Mouse (Mus musculus) spleen, adult 2 months (tissue): Measurements from ENCODE around the gene Gstp1. TPM values are rescaled to one million over a fixed set of nuclear protein-coding genes. Genes with fewer than 3 reads are reported as not detected.

Source experiments
- DNase-seq, 2 experiments: peaks; one replicate each; pipeline versions ENCODE4 v3.0.0 to v3.0.0-alpha.2; 2012 to 2021; ENCODE audit warnings: low spot score in 2 of 2, low read depth in 1 of 2
- H3K27ac ChIP-seq: fragments of 200-500 bp; 2 replicates; pipeline ENCODE4 v1.5.1; 2012; ENCODE audit warnings: low read length, inconsistent platforms; ENCODE audit not compliant: insufficient read depth
- H3K27me3 ChIP-seq: fragments of 200-500 bp; 2 replicates; pipeline ENCODE4 v1.6.1; 2012; ENCODE audit warnings: mild to moderate bottlenecking, moderate library complexity, low read length, inconsistent platforms; ENCODE audit not compliant: control insufficient read depth, insufficient read depth
- H3K36me3 ChIP-seq: fragments of 200-500 bp; 2 replicates; pipeline ENCODE4 v1.6.1; 2012; ENCODE audit warnings: mild to moderate bottlenecking, low read length, inconsistent platforms; ENCODE audit not compliant: control insufficient read depth, insufficient read depth
- H3K4me1 ChIP-seq: fragments of 200-500 bp; 2 replicates; pipeline ENCODE4 v1.6.1; 2011; ENCODE audit warnings: inconsistent platforms; ENCODE audit not compliant: control insufficient read depth, insufficient read depth, insufficient read length
- H3K4me3 ChIP-seq: fragments of 200-500 bp; 2 replicates; pipeline ENCODE4 v1.5.1; 2011; ENCODE audit warnings: mild to moderate bottlenecking, inconsistent platforms; ENCODE audit not compliant: insufficient read depth, insufficient read length; ENCODE audit errors: extremely low read depth
- CTCF ChIP-seq: fragments of 200-500 bp; IDR thresholded peaks from 2 replicates; pipeline ENCODE4 v1.5.1; 2011; ENCODE audit warnings: mild to moderate bottlenecking, inconsistent platforms; ENCODE audit not compliant: insufficient read depth, insufficient read length, insufficient replicate concordance; ENCODE audit errors: extremely low read depth
- POLR2A ChIP-seq: fragments of 200-500 bp; IDR thresholded peaks from 2 replicates; pipeline ENCODE4 v1.6.1; 2011; ENCODE audit warnings: low read depth, low read length, inconsistent platforms
- WGBS: fragments of 180-500 bp; shearing (Covaris S2); methylation state at CpG from one replicate; pipeline ENCODE4 v1.1.7; 2018; 5-methylcytosine and 5-hydroxymethylcytosine counted together
- polyA plus RNA-seq: library from polyadenylated mRNA; depleted of rRNA; stranded (reverse); fragments of >200 nt; gene quantifications from 2 replicates; pipeline ENCODE4 v1.2.3, GENCODE M21; 2012; rRNA removed

Gene Gstp1
- polyA plus RNA-seq: 179 and 335 TPM in 2 replicates

DNA sequence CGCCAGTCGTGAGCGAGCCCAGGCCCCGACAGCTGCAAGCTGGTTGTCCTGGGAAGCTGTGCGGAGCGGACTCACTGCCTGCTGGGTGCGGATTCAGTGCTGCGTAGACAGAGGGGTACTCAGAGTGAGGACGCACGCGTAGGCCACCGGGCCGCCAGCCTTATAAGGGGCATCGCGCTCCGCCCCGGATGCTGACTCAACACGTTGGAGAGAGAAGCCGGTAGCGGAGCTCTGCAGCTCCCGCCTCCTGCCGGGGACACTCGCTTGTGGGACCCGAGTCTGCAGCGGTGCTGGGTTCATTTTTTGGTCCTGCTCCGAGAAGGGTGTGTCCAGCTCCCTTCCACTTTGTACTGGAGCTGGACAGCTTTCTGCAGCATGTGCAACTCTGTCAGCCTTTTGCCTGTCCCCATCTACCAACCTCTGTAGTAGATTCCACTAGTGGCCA is at the start of gene Gstp1:
Gene Gstp1, minus strand, starts transcription at position 198 of the 445 bp plus-strand sequence.
- H3K27me3 ChIP-seq: no peaks in the 10 kb centered on the region
- H3K36me3 ChIP-seq: no peaks in the 10 kb centered on the region; the same call in 1 of the 2 replicates
- no peaks in the 10 kb centered on the region; the same call in 1 of the 2 replicates for H3K4me1 ChIP-seq
- WGBS: 1% methylated on average over 26 of the region's 26 CpGs
- TF ChIP-seq CTCF: no peak
- peak; percentile 77 for TF ChIP-seq POLR2A
- peak within 1 kb of the TSS; percentile 73 for H3K27ac ChIP-seq
- DNase-seq: peak; percentile 55 to 86
- peak within 1 kb of the TSS; percentile 97 for H3K4me3 ChIP-seq

DNA sequence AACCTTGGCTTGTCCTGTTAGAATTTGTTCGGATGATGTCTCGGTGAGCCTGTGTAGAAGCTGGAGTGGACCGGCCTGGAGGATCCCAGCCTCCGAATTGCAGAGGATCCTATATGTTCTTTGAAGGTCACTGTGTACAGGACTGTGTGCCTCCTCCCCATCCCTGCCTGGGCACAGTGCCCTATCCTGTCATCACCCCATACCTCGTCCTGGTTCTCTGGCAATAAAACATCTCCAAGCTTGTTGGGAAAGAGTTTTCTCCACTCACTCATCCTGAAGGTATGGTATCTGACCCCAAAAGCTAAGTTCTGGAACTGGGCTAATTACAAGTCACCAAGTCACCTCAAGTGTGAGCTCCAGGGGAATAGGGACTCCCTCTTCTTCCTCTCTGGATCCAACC is 49.3 kb upstream of the Gstp1 start:
- Histone ChIP-seq H3K27me3 (no peaks in the 10 kb centered on the region), H3K4me1 (no peaks in the 10 kb centered on the region)
- 89% methylated on average over 5 of the region's 5 CpGs for WGBS

GRCm38 (mm10) chr19:4086156-4086555 is 48.4 kb upstream of the Gstp1 start:
- no peaks in the 10 kb centered on the region for H3K36me3 ChIP-seq
- H3K27ac ChIP-seq: no peak overlapping the region
- no peaks in the 10 kb centered on the region for H3K27me3 ChIP-seq
- H3K4me3 ChIP-seq: no peak overlapping the region
- DNase-seq: no peak
- TF ChIP-seq POLR2A: no peak
- TF ChIP-seq CTCF: no peak
- WGBS: 93% methylated on average over 15 of the region's 15 CpGs
- H3K4me1 ChIP-seq: no peaks in the 10 kb centered on the region

More for the DNA sequence above, 49.3 kb upstream of the Gstp1 start:
- TF ChIP-seq POLR2A (no peak), CTCF (no peak)
- no peak overlapping the region for H3K4me3 ChIP-seq
- no peak overlapping the region for H3K27ac ChIP-seq
- H3K36me3 ChIP-seq: no peaks in the 10 kb centered on the region
- DNase-seq: no peak

- no peak overlapping the region for H3K27ac ChIP-seq
- no peak for DNase-seq
- H3K27me3 ChIP-seq: no peaks in the 10 kb centered on the region
- whole genome bisulfite sequencing: 76% methylated on average over 1 of the region's 1 CpGs
- no peaks in the 10 kb centered on the region for H3K36me3 ChIP-seq
- no peaks in the 10 kb centered on the region for H3K4me1 ChIP-seq
- no peak overlapping the region for H3K4me3 ChIP-seq
- TF ChIP-seq CTCF (no peak), POLR2A (no peak)
Observed at GRCm38 (mm10) chr19:4084984-4085383, 47.2 kb upstream of the Gstp1 start.

DNA sequence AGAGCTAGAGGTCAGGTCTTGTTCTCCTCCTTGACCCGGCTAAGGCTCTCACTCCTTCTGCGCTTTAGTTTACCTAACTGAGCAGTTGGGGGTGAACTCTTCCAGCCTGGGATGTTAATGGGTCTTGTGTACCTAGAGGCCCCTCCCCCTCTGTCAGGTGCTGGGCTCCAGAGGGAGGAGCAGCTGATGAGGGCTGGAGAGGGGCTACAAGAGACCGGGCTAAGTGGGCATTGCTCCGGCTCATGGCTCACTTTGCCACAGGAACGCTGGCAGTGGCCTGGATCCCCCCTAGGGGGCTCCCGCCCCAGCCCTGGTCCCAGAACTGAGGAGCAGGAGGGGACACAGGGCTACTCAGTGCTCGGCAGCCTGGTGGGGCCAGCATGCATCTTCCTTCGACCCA is 46.0 kb upstream of the Gstp1 start:
- Histone ChIP-seq H3K27me3 (no peaks in the 10 kb centered on the region), H3K27ac (no peak overlapping the region), H3K4me3 (no peak overlapping the region), H3K4me1 (no peaks in the 10 kb centered on the region), H3K36me3 (no peaks in the 10 kb centered on the region)
- 79% methylated on average over 8 of the region's 8 CpGs for WGBS
- DNase-seq: no peak
- TF ChIP-seq CTCF: no peak
- TF ChIP-seq POLR2A: no peak

DNA sequence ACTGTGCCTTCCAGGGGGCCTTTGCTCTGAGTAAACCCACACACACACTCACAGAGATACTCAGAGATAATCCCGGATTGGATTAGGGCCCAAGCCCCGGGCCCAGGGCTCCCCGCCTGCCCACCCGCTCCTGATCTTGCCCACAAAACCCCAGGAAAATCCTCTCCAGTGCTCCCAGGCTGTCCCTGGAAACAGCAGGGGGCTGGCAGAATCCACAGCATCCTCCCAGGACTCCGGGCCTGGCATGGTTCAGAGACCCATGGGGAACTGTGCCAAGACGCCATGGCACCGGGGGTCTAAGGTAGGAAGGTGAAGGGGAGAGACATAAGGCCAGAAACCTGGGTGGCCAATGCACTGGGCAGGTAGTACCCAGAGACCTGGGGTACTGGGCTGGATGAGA is 45.5 kb upstream of the Gstp1 start:
- WGBS: 93% methylated on average over 7 of the region's 7 CpGs
- no peaks in the 10 kb centered on the region for H3K27me3 ChIP-seq
- DNase-seq: no peak
- no peak overlapping the region for H3K4me3 ChIP-seq
- no peaks in the 10 kb centered on the region for H3K4me1 ChIP-seq
- H3K27ac ChIP-seq: no peak overlapping the region
- TF ChIP-seq CTCF (no peak), POLR2A (no peak)
- H3K36me3 ChIP-seq: no peaks in the 10 kb centered on the region

DNA sequence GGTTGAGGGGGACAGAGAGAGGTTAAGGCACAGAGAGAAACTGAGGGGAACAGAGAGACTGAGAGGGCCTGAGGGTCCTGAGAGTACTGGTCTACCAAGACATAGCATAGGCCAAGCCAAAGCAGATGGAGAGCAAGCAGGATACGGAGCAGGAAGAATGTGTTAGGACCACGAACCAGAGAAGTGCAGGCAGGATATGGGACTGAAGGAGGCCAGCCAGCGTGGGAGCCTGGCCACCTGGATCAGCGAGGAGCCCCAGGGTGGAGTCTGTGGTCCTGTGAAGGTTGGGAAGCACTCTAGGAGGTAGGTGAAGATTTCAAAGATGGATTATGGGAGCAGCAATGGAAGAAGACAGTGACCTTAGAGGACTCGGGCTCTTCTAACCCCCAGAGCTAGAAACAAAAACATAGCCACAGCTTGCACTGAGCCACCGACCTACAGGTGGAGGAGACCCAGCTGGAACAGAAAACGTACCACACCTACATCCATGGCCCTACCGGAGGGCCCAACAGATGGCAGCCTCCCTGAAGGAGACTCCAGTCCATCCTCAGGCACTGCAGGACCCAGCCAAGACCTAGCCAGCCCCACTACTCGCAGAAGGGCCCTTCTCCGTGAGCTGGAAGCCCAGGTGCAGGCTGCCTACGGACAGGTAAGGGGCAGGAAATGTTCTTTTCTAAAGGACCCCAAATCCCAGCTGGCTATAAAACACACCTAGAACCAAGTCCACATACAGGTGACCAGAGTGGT is 44.6 kb upstream of the Gstp1 start:
- no peak overlapping the region for H3K27ac ChIP-seq
- H3K36me3 ChIP-seq: no peaks in the 10 kb centered on the region
- H3K4me3 ChIP-seq: no peak overlapping the region
- H3K4me1 ChIP-seq: no peaks in the 10 kb centered on the region
- H3K27me3 ChIP-seq: no peaks in the 10 kb centered on the region
- WGBS: 89% methylated on average over 11 of the region's 11 CpGs
- DNase-seq: no peak
- TF ChIP-seq CTCF (no peak), POLR2A (no peak)
